Mouse (Mus musculus): ENCODE results near the gene 1700020L24Rik.

1700020L24Rik gene

GRCm38 (mm10) chr11:83472324-83473234 is 35.1 kb downstream of the 1700020L24Rik start, which contains the start of gene Taf15:
Taf15 (plus strand) TSS chr11:83473086.
- peak; percentile 99 for DNase-seq (ENCODE audit: low read depth)

DNA sequence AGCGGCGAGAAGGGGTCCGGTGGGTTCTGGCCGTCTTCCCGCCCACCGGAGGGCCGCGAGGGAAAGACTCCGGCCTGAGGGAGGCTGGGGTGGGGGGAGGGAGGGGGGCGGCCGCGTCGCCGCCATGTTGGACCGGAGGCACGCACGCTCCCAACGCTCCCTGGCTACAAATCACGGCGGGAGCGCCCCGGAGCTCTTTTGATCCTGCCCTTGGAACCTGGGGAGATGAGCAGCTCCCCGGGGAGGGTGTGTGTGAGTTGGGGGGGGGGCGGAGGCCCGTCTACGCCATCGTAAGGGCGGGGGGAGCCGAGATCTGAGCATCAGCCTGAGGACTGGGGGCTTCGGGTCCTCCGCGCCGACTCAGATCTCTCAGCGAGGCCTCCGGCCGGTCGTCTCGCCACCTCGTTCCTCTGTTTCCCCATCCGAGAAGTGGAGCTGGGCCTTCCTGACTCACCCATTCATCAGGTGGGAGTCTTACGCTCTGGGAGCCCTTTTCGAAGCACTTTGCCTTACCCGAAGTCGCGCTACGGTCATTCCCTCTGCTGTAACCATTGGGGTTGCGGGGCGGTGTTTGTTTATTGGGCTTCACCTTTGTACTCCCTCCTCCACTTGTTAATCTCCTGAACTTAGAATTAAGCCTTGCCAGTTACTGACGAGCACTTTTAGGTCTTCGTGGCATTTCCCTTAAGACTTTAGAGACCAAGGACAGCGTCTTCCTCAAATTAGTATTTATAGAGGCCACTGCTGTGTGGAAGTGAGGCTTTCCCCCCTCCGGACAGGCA is 35.9 kb downstream of the 1700020L24Rik start:
- DNase-seq (ENCODE audit: low read depth), result peak; percentile 31
